Mouse (Mus musculus): ENCODE data around the gene Rap2b. TPM values are rescaled to one million over a fixed set of nuclear protein-coding genes. Genes with fewer than 3 reads are reported as not detected.

Gene Rap2b
- 8.4 and 9.1 TPM in 2 replicates for polyA plus RNA-seq (2015; fragmentation: Nextera tagmentation; extraction: Ambion mirVana)

- no peak for ATAC-seq (ENCODE audit: borderline replicate concordance, extremely low read depth, low FRiP score, low TSS enrichment)
- whole genome bisulfite sequencing, result 60% methylated on average over 1 of the region's 1 CpGs
- no peaks in the 10 kb centered on the region for H3K27me3 ChIP-seq
Measured at GRCm38 (mm10) chr3:61361338-61361737, at the start of gene Rap2b. Gene Rap2b, plus strand, starts transcription at chr3:61361638.

GRCm38 (mm10) chr3:61315002-61315401, 46.4 kb upstream of the Rap2b start:
- Histone ChIP-seq H3K27ac (no peak overlapping the region), H3K9me3 (no peaks in the 10 kb centered on the region), H3K4me2 (no peak overlapping the region), H3K9ac (no peak overlapping the region), H3K27me3 (no peaks in the 10 kb centered on the region), H3K36me3 (no peaks in the 10 kb centered on the region), H3K4me1 (no peaks in the 10 kb centered on the region), H3K4me3 (no peak overlapping the region)
- 76% methylated on average over 2 of the region's 2 CpGs for WGBS
- no peak for ATAC-seq (ENCODE audit: borderline replicate concordance, extremely low read depth, low FRiP score, low TSS enrichment)

More at GRCm38 (mm10) chr3:61361338-61361737, at the start of gene Rap2b:
- peak within 1 kb of the TSS; percentile 93 for H3K4me2 ChIP-seq
- peak within 1 kb of the TSS; percentile 91 for H3K4me3 ChIP-seq
- H3K9ac ChIP-seq, result no peak within 1 kb of the TSS
- H3K36me3 ChIP-seq, result no peaks in the 10 kb centered on the region
- no peaks in the 10 kb centered on the region for H3K9me3 ChIP-seq
- 0 out of 2 replicates have a peak within 1 kb of the TSS, but pooled peaks have one; percentile 92 for H3K27ac ChIP-seq
- peaks cover 6% of the 10 kb centered on the region; the same call in 1 of the 2 replicates for H3K4me1 ChIP-seq

DNA sequence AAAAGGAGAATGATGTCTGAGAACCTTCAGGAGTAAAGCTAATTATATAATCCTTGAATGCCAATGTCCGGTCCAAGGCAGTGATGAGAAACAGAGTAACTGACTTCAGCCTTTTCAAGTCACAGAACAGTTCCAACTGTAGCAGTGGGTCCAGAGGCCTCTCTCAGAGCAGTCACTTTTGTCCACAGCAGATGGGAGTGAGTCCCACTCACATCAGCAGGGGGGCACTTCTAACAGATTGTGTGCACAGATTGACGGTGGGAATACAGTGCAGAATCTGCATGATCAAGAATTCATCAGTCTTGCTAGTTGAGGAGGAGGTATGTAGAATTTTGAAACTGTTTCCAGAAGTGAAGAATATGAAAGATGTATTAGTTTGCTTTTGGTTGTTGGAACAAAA, 41.4 kb upstream of the Rap2b start:
- no peak overlapping the region for H3K9ac ChIP-seq
- no peak overlapping the region for H3K4me2 ChIP-seq
- no peak overlapping the region for H3K27ac ChIP-seq
- H3K4me1 ChIP-seq, result no peaks in the 10 kb centered on the region
- WGBS, result 73% methylated on average over 2 of the region's 2 CpGs
- H3K9me3 ChIP-seq, result no peaks in the 10 kb centered on the region
- ATAC-seq (ENCODE audit: borderline replicate concordance, extremely low read depth, low FRiP score, low TSS enrichment), result no peak
- H3K36me3 ChIP-seq, result no peaks in the 10 kb centered on the region
- H3K4me3 ChIP-seq, result no peak overlapping the region
- no peaks in the 10 kb centered on the region for H3K27me3 ChIP-seq

DNA sequence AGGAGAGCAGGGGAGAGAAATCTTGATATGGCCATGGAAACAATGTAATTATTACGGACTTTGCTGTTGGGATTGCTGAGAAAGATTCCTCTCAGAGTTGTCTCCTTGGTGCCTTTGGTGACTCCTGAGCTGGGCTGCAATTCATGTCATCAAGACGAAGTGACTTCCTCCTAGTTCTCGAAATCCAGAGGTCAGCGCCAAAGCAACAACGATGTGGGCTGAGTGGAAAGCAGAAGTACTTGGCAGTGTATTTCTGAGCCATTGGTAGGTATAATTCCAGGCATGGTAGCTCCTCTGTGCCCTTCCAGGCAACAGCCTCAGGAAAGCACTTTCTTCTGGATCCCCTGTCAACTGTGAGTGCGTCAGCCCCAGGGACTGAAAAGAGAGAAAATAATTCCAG, 39.8 kb upstream of the Rap2b start:
- Histone ChIP-seq H3K4me2 (no peak overlapping the region), H3K27ac (no peak overlapping the region), H3K27me3 (no peaks in the 10 kb centered on the region), H3K4me3 (no peak overlapping the region), H3K4me1 (no peaks in the 10 kb centered on the region), H3K9ac (no peak overlapping the region), H3K9me3 (no peaks in the 10 kb centered on the region), H3K36me3 (no peaks in the 10 kb centered on the region)
- WGBS, result 82% methylated on average over 6 of the region's 6 CpGs
- ATAC-seq (ENCODE audit: borderline replicate concordance, extremely low read depth, low FRiP score, low TSS enrichment), result no peak

- no peaks in the 10 kb centered on the region for H3K9me3 ChIP-seq
- ATAC-seq (ENCODE audit: borderline replicate concordance, extremely low read depth, low FRiP score, low TSS enrichment), result no peak
Measured at GRCm38 (mm10) chr3:61336205-61336604, 25.2 kb upstream of the Rap2b start.

GRCm38 (mm10) chr3:61337230-61337629, 24.2 kb upstream of the Rap2b start:
- Histone ChIP-seq H3K9ac (no peak overlapping the region), H3K9me3 (no peaks in the 10 kb centered on the region), H3K36me3 (no peaks in the 10 kb centered on the region), H3K27ac (no peak overlapping the region), H3K4me1 (no peaks in the 10 kb centered on the region), H3K27me3 (no peaks in the 10 kb centered on the region), H3K4me2 (no peak overlapping the region), H3K4me3 (no peak overlapping the region)
- 66% methylated on average over 3 of the region's 3 CpGs for WGBS
- ATAC-seq (ENCODE audit: borderline replicate concordance, extremely low read depth, low FRiP score, low TSS enrichment), result no peak

More at GRCm38 (mm10) chr3:61336205-61336604, 25.2 kb upstream of the Rap2b start:
- Histone ChIP-seq H3K4me2 (no peak overlapping the region), H3K4me1 (no peaks in the 10 kb centered on the region), H3K9ac (no peak overlapping the region), H3K36me3 (no peaks in the 10 kb centered on the region), H3K27ac (no peak overlapping the region), H3K4me3 (no peak overlapping the region), H3K27me3 (no peaks in the 10 kb centered on the region)
- 37% methylated on average over 2 of the region's 2 CpGs for WGBS

DNA sequence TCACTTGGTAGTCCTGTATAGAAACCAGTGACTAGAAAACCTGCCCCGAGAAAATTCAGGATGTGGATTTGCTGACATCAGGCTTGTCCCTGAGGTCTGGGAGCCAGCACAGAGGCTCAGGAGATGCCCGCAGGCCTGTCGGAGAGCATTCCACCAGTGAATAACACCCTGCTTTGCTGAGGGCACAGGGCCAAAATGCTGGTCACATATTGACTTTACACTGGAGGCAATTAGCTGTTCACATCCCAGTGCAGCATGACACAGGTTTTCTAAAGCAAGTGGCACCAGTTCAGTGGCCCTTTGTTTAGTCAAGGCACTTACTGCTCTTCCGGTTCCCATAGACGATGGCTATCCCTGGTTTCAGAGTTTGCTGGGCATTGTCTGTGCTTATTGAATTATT, 21.1 kb upstream of the Rap2b start:
- Histone ChIP-seq H3K27ac (no peak overlapping the region), H3K36me3 (no peaks in the 10 kb centered on the region), H3K4me3 (no peak overlapping the region), H3K9me3 (no peaks in the 10 kb centered on the region), H3K4me2 (no peak overlapping the region), H3K9ac (no peak overlapping the region), H3K4me1 (no peaks in the 10 kb centered on the region), H3K27me3 (no peaks in the 10 kb centered on the region)
- 58% methylated on average over 5 of the region's 5 CpGs for WGBS
- peak; percentile 55; the same call in 1 of the 2 replicates for ATAC-seq (ENCODE audit: borderline replicate concordance, extremely low read depth, low FRiP score, low TSS enrichment)

DNA sequence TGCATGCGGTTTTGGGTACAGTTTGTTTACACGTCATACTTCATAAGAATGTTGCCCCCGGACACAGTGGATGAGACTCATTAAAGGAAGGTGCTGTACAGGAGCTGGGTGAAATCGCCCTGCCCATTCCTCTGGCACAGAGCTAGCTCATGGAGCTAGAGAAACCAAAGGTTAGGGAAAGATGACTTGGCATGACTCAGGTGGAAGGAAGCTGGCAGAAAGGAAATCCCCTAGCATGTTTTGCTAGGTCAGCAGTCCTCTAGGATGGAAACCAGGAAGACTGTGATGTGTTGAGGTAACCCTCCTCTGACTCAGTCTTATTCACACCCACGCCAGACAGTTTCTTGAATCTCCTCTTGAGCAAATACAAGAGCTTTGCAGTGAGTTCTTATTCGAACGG, 17.4 kb upstream of the Rap2b start:
- Histone ChIP-seq H3K4me3 (no peak overlapping the region), H3K27me3 (no peaks in the 10 kb centered on the region), H3K4me1 (no peaks in the 10 kb centered on the region), H3K9me3 (no peaks in the 10 kb centered on the region), H3K4me2 (no peak overlapping the region), H3K27ac (no peak overlapping the region), H3K9ac (no peak overlapping the region), H3K36me3 (no peaks in the 10 kb centered on the region)
- WGBS, result 54% methylated on average over 7 of the region's 7 CpGs
- no peak; the same call in 1 of the 2 replicates for ATAC-seq (ENCODE audit: borderline replicate concordance, extremely low read depth, low FRiP score, low TSS enrichment)

DNA sequence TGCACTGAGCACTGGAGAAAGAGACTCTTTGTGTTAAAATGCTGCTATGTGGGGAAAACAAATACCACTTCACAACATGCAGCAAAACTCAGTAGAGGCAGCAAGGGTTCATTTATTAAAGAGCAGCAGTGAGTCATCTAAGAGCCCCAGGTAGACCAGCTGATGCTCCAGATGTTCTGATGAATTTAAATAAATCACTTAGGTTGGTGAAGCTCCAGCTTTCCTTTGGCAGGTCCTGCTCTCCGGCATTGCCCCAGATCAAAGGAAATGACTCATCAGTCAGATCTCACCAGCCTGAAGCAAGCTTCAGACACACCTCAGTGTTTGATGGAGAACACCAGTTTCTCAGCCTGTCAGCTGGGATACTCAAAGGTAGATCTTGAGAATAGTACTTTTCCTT, 15.8 kb upstream of the Rap2b start:
- 19% methylated on average over 1 of the region's 1 CpGs for WGBS
- H3K27me3 ChIP-seq, result no peaks in the 10 kb centered on the region
- no peak overlapping the region for H3K4me3 ChIP-seq
- no peak overlapping the region for H3K27ac ChIP-seq
- no peak overlapping the region for H3K9ac ChIP-seq
- H3K4me2 ChIP-seq, result no peak overlapping the region
- no peaks in the 10 kb centered on the region for H3K36me3 ChIP-seq
- H3K9me3 ChIP-seq, result no peaks in the 10 kb centered on the region
- H3K4me1 ChIP-seq, result no peaks in the 10 kb centered on the region
- ATAC-seq (ENCODE audit: borderline replicate concordance, extremely low read depth, low FRiP score, low TSS enrichment), result no peak

GRCm38 (mm10) chr3:61348036-61348614, 13.3 kb upstream of the Rap2b start:
- H3K27me3 ChIP-seq, result no peaks in the 10 kb centered on the region
- H3K9ac ChIP-seq, result no peak overlapping the region
- no peak overlapping the region for H3K4me2 ChIP-seq
- no peaks in the 10 kb centered on the region for H3K36me3 ChIP-seq
- no peaks in the 10 kb centered on the region for H3K9me3 ChIP-seq
- H3K27ac ChIP-seq, result no peak overlapping the region
- no peak overlapping the region for H3K4me3 ChIP-seq
- no peak for ATAC-seq (ENCODE audit: borderline replicate concordance, extremely low read depth, low FRiP score, low TSS enrichment)
- 62% methylated on average over 4 of the region's 4 CpGs for WGBS
- H3K4me1 ChIP-seq, result no peaks in the 10 kb centered on the region

DNA sequence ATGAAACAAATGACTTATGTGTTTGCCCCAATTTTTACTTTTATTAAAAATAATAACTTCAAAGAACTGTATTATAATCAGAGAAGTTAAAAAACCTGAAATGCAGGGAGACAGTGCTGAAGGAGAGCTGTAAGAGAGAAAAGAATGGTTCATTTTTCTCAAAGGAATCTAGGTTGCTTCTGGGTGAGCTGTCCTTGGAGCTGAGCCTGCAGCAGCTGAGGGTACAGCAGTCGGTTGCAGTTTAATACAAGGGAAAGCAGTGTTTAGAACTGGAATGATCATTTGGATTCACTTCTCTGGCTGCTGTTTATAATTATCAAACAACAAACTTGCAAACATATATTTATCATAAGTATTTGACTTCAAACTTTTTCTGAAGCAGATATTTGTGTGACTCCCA, 12.0 kb upstream of the Rap2b start:
- no peak overlapping the region for H3K27ac ChIP-seq
- no peaks in the 10 kb centered on the region for H3K36me3 ChIP-seq
- no peaks in the 10 kb centered on the region for H3K4me1 ChIP-seq
- WGBS, result 54% methylated on average over 1 of the region's 1 CpGs
- ATAC-seq (ENCODE audit: borderline replicate concordance, extremely low read depth, low FRiP score, low TSS enrichment), result no peak
- no peaks in the 10 kb centered on the region for H3K9me3 ChIP-seq
- no peak overlapping the region for H3K4me3 ChIP-seq
- no peak overlapping the region for H3K9ac ChIP-seq
- H3K27me3 ChIP-seq, result no peaks in the 10 kb centered on the region
- no peak overlapping the region for H3K4me2 ChIP-seq

GRCm38 (mm10) chr3:61355464-61355863, 6.0 kb upstream of the Rap2b start:
- no peak overlapping the region for H3K4me3 ChIP-seq
- no peak overlapping the region for H3K4me2 ChIP-seq
- H3K27me3 ChIP-seq, result no peaks in the 10 kb centered on the region
- no peaks in the 10 kb centered on the region for H3K36me3 ChIP-seq
- no peaks in the 10 kb centered on the region for H3K4me1 ChIP-seq
- WGBS, result 51% methylated on average over 1 of the region's 1 CpGs
- H3K9ac ChIP-seq, result no peak overlapping the region
- no peak overlapping the region for H3K27ac ChIP-seq
- ATAC-seq (ENCODE audit: borderline replicate concordance, extremely low read depth, low FRiP score, low TSS enrichment), result no peak
- no peaks in the 10 kb centered on the region for H3K9me3 ChIP-seq

DNA sequence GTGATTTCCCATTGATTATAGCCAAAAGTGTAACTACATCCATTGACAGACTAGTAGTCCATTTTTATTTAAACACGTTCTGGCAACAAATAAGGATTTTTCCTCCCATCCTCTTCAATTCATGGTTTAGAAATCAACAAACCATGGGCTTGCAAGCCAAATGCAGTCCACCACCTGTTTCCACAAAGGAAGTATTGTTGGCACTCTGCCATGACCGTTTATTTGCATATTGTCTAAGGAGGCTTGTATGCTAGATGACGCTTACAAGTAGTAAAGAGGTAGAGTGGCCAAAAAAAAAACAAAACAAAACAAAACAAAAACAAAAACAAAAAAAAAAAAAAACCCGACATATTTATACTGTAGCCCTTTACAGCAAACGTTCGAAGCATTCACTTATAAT, 3.3 kb upstream of the Rap2b start:
- H3K36me3 ChIP-seq, result no peaks in the 10 kb centered on the region
- H3K4me1 ChIP-seq, result no peaks in the 10 kb centered on the region
- no peak overlapping the region for H3K27ac ChIP-seq
- WGBS, result 57% methylated on average over 6 of the region's 6 CpGs
- H3K4me2 ChIP-seq, result no peak overlapping the region
- H3K27me3 ChIP-seq, result no peaks in the 10 kb centered on the region
- no peak overlapping the region for H3K4me3 ChIP-seq
- ATAC-seq (ENCODE audit: borderline replicate concordance, extremely low read depth, low FRiP score, low TSS enrichment), result no peak
- no peak overlapping the region for H3K9ac ChIP-seq
- no peaks in the 10 kb centered on the region for H3K9me3 ChIP-seq
